ENCODE assay signal across 8 mouse cellular contexts in genomic region chr2:131253681-131254328, GRCm38 (mm10). TPM values are rescaled to one million over a fixed set of nuclear protein-coding genes. Genes with fewer than 3 reads are reported as not detected.
DNase-seq lines count a peak whose midpoint lies in the region; ATAC-seq and TF ChIP-seq lines count a peak whose summit lies in the region.

No protein-coding gene starts in this region.

- peaks cover 11 to 20% of the 10 kb centered on the region in 2 experiments for H3K4me1 ChIP-seq in MEL (ENCODE audit: control insufficient read depth in 1 of 2, insufficient read depth in 2 of 2, low read length in 2 of 2)
- H3K4me1 ChIP-seq in cortical plate, adult 2 months (ENCODE audit: control insufficient read depth, insufficient read depth, low read length): no peaks in the 10 kb centered on the region
- peaks cover 9% of the 10 kb centered on the region for H3K4me1 ChIP-seq in intestine, embryonic 16.5 days (ENCODE audit: control insufficient read depth, insufficient read depth, low read length)
- H3K4me1 ChIP-seq in liver, embryonic 16.5 days (ENCODE audit: control insufficient read depth, low read depth, low read length): peaks cover 34% of the 10 kb centered on the region
- no peaks in the 10 kb centered on the region for H3K4me1 ChIP-seq in neural tube, embryonic 11.5 days (ENCODE audit: control insufficient read depth, insufficient read depth, low read length)

- no peaks in the 10 kb centered on the region for H3K9me3 ChIP-seq in MEL (replicated peaks; ENCODE audit: insufficient read depth, low read length)
- no peaks in the 10 kb centered on the region for H3K9me3 ChIP-seq in intestine, embryonic 16.5 days (ENCODE audit: control insufficient read depth, low read length)
- no peaks in the 10 kb centered on the region for H3K9me3 ChIP-seq in liver, embryonic 16.5 days (replicated peaks; ENCODE audit: control insufficient read depth, low read length)
- H3K9me3 ChIP-seq in neural tube, embryonic 11.5 days (ENCODE audit: control insufficient read depth, low read length): no peaks in the 10 kb centered on the region

- H3K4me2 ChIP-seq in intestine, embryonic 16.5 days (ENCODE audit: low read depth, low read length): peak overlapping the region; percentile 7; the same call in 1 of the 2 replicates
- peak overlapping the region; percentile 44 for H3K4me2 ChIP-seq in liver, embryonic 16.5 days (ENCODE audit: low read depth, low read length)
- no peak overlapping the region for H3K4me2 ChIP-seq in neural tube, embryonic 11.5 days (ENCODE audit: low read depth)

- peak; percentile 58 to 63; a peak in 3 of 4 replicates for TF ChIP-seq EP300 in MEL (IDR thresholded peaks at IDR 0.05; ENCODE audit: low read depth in 1 of 2, low read length in 2 of 2)

- peak; percentile 91 for ATAC-seq in granulocyte monocyte progenitor cell, adult 5-6 weeks (replicated peaks; ENCODE audit: poor library complexity, severe bottlenecking)
- ATAC-seq in intestine, embryonic 16.5 days: peak; percentile 90
- peak; percentile 93 for ATAC-seq in liver, embryonic 16.5 days (ENCODE audit: low read depth)
- ATAC-seq in neural tube, embryonic 11.5 days (ENCODE audit: insufficient read depth, low FRiP score, low TSS enrichment): peak; percentile 81

- H3K36me3 ChIP-seq in MEL (ENCODE audit: control insufficient read depth in 1 of 2, insufficient read depth in 2 of 2, low read length in 2 of 2): peaks cover 0 to 9% of the 10 kb centered on the region in 2 experiments; a peak in 2 of 4 replicates
- no peaks in the 10 kb centered on the region; the same call in 1 of the 2 replicates for H3K36me3 ChIP-seq in intestine, embryonic 16.5 days (ENCODE audit: control insufficient read depth, insufficient read depth, low read length)
- H3K36me3 ChIP-seq in liver, embryonic 16.5 days (ENCODE audit: control insufficient read depth, insufficient read depth): no peaks in the 10 kb centered on the region; the same call in 1 of the 2 replicates
- no peaks in the 10 kb centered on the region for H3K36me3 ChIP-seq in neural tube, embryonic 11.5 days (ENCODE audit: control insufficient read depth, insufficient read depth, low read length)

- WGBS in intestine, embryonic 16.5 days: 10% methylated on average over 7 of the region's 7 CpGs
- 5% methylated on average over 7 of the region's 7 CpGs for WGBS in liver, embryonic 16.5 days (ENCODE audit: insufficient replicate concordance)
- 25% methylated on average over 7 of the region's 7 CpGs for WGBS in neural tube, embryonic 11.5 days

- H3K9ac ChIP-seq in MEL (ENCODE audit: control insufficient read depth, low read depth, low read length, poor library complexity, severe bottlenecking): peak overlapping the region; percentile 60
- H3K9ac ChIP-seq in intestine, embryonic 16.5 days (ENCODE audit: low read depth, low read length): no peak overlapping the region
- peak overlapping the region; percentile 40; the same call in 1 of the 2 replicates for H3K9ac ChIP-seq in liver, embryonic 16.5 days (ENCODE audit: low read depth, low read length)
- no peak overlapping the region for H3K9ac ChIP-seq in neural tube, embryonic 11.5 days (ENCODE audit: low read length)

- TF ChIP-seq POLR2A in MEL (IDR thresholded peaks at IDR 0.05; ENCODE audit: control insufficient read depth in 1 of 2, insufficient read depth in 1 of 2, low read depth in 1 of 2, low read length in 2 of 2, poor library complexity in 1 of 2): no peak
- TF ChIP-seq POLR2A in cortical plate, adult 2 months (IDR thresholded peaks at IDR 0.05; ENCODE audit: extremely low read depth, insufficient read depth, low read length): no peak

- H3K79me2 ChIP-seq in MEL (ENCODE audit: control insufficient read depth, insufficient read depth, low read length, poor library complexity): no peaks in the 10 kb centered on the region

- H3K27ac ChIP-seq in MEL (ENCODE audit: control insufficient read depth, low read depth, low read length): peak overlapping the region; percentile 66
- no peak overlapping the region for H3K27ac ChIP-seq in cortical plate, adult 2 months (ENCODE audit: insufficient read depth, low read length)
- peak overlapping the region; percentile 76 for H3K27ac ChIP-seq in intestine, embryonic 16.5 days (ENCODE audit: low read length)
- peak overlapping the region; percentile 69 for H3K27ac ChIP-seq in liver, embryonic 16.5 days (ENCODE audit: low read length)
- no peak overlapping the region for H3K27ac ChIP-seq in neural tube, embryonic 11.5 days (ENCODE audit: low read depth, low read length)

- peak; percentile 88 for TF ChIP-seq RAD21 in MEL (IDR thresholded peaks at IDR 0.05; ENCODE audit: low read depth, low read length)

- no peaks in the 10 kb centered on the region for H3K27me3 ChIP-seq in MEL (ENCODE audit: control insufficient read depth in 1 of 2, insufficient read depth in 2 of 2, low read length in 2 of 2)
- no peaks in the 10 kb centered on the region for H3K27me3 ChIP-seq in intestine, embryonic 16.5 days (replicated peaks; ENCODE audit: control insufficient read depth, insufficient read depth, low read length)
- no peaks in the 10 kb centered on the region for H3K27me3 ChIP-seq in liver, embryonic 16.5 days (ENCODE audit: control insufficient read depth, insufficient read depth, low read depth, low read length)
- H3K27me3 ChIP-seq in neural tube, embryonic 11.5 days (ENCODE audit: control insufficient read depth, insufficient read depth, low read length): no peaks in the 10 kb centered on the region

- TF ChIP-seq CTCF in MEL (IDR thresholded peaks at IDR 0.05 in 2 of 3, conservative IDR thresholded peaks at IDR 0.05 in 1 of 3; ENCODE audit: control insufficient read depth in 1 of 3, insufficient read depth in 1 of 3, low read depth in 2 of 3, low read length in 3 of 3, poor library complexity in 1 of 3, severe bottlenecking in 1 of 3): peak; percentile 65 to 88 (median 77)
- TF ChIP-seq CTCF in cortical plate, adult 2 months (IDR thresholded peaks at IDR 0.05; ENCODE audit: extremely low read depth, insufficient read depth, low read length): peak; percentile 66

- H3K4me3 ChIP-seq in MEL (ENCODE audit: control insufficient read depth in 1 of 2, insufficient read depth in 1 of 2, low read depth in 2 of 2, low read length in 2 of 2): peak overlapping the region; percentile 35 to 46
- H3K4me3 ChIP-seq in cortical plate, adult 2 months (ENCODE audit: insufficient read depth, low read length): no peak overlapping the region
- H3K4me3 ChIP-seq in intestine, embryonic 16.5 days (ENCODE audit: low read length): no peak overlapping the region
- H3K4me3 ChIP-seq in liver, embryonic 16.5 days (ENCODE audit: low read depth, low read length): no peak overlapping the region
- H3K4me3 ChIP-seq in neural tube, embryonic 11.5 days (ENCODE audit: low read depth, low read length): no peak overlapping the region

- DNase-seq in 416B (ENCODE audit: low read depth) (peak; percentile 89), MEL (ENCODE audit: low read depth, low spot score) (peak; percentile 86)
- peak; percentile 65 for DNase-seq in neural tube, embryonic 11.5 days (ENCODE audit: low spot score)
- peak; percentile 63 for DNase-seq in thymus, postnatal 14 days

TF ChIP-seq in MEL, 35 proteins besides CTCF, POLR2A, EP300 and RAD21 (continues in another document):
- TF ChIP-seq KAT2A (conservative IDR thresholded peaks at IDR 0.05; ENCODE audit: low read depth, low read length) (no peak), E2F4 (IDR thresholded peaks at IDR 0.05; ENCODE audit: borderline replicate concordance, low read depth, low read length) (no peak), ELF1 (IDR thresholded peaks at IDR 0.05; ENCODE audit: low read depth, low read length) (peak; percentile 28; the same call in 1 of the 2 replicates), TCF12 (IDR thresholded peaks at IDR 0.05; ENCODE audit: low read depth, low read length) (peak; percentile 74), HCFC1 (IDR thresholded peaks at IDR 0.05; ENCODE audit: low read depth, low read length) (0 out of 2 replicates have a peak, but pooled peaks have one; percentile 35)

RNA-seq across cellular contexts. Expression of gene Pank2, which starts 8.5 kb away (rescaled TPM):
- 34.9 and 36.0 TPM in 2 replicates for total RNA-seq in MEL (2012; rRNA removed)
- 100 to 1,000 TPM in 1 of 2 experiments, 10 to 100 TPM in 1; 71.8 to 275 TPM for polyA plus RNA-seq in MEL (2012; ENCODE audit: insufficient read depth in 1 of 2, insufficient read length in 2 of 2, low read depth in 1 of 2, low replicate concordance in 2 of 2, missing spikeins in 1 of 2)
- 32.4 and 35.5 TPM in 2 replicates for polyA plus RNA-seq in cortical plate, adult 2 months (2012; rRNA removed)
- total RNA-seq in granulocyte monocyte progenitor cell, adult 5-6 weeks (2014; fragmentation: Nextera tagmentation): 34.6 and 48.4 TPM in 2 replicates
- 39.3 and 41.8 TPM in 2 replicates for total RNA-seq in granulocyte monocyte progenitor cell, adult 5-6 weeks (2017)
- polyA plus RNA-seq in intestine, embryonic 16.5 days (2015; fragmentation: Nextera tagmentation; extraction: Ambion mirVana): 20.4 and 25.6 TPM in 2 replicates
- polyA plus RNA-seq in liver, embryonic 16.5 days (2015; fragmentation: Nextera tagmentation; extraction: Ambion mirVana): 15.6 and 16.9 TPM in 2 replicates
- polyA plus RNA-seq in neural tube, embryonic 11.5 days (2014; fragmentation: Nextera tagmentation; extraction: Ambion mirVana): 58.2 and 58.5 TPM in 2 replicates

RNA-seq across cellular contexts. Expression of gene Mavs, which starts 19.9 kb away (rescaled TPM):
- total RNA-seq in MEL (2012; rRNA removed): 21.2 and 21.3 TPM in 2 replicates
- 10 to 100 TPM in 1 of 2 experiments, not detected in 1; 32.1 TPM for polyA plus RNA-seq in MEL (2012; ENCODE audit: insufficient read depth in 1 of 2, insufficient read length in 2 of 2, low read depth in 1 of 2, low replicate concordance in 2 of 2, missing spikeins in 1 of 2)
- 8.8 and 10.1 TPM in 2 replicates for polyA plus RNA-seq in cortical plate, adult 2 months (2012; rRNA removed)
- total RNA-seq in granulocyte monocyte progenitor cell, adult 5-6 weeks (2014; fragmentation: Nextera tagmentation): 26.2 and 26.6 TPM in 2 replicates
- total RNA-seq in granulocyte monocyte progenitor cell, adult 5-6 weeks (2017): 11.3 and 11.8 TPM in 2 replicates
- 31.9 and 38.1 TPM in 2 replicates for polyA plus RNA-seq in intestine, embryonic 16.5 days (2015; fragmentation: Nextera tagmentation; extraction: Ambion mirVana)
- polyA plus RNA-seq in liver, embryonic 16.5 days (2015; fragmentation: Nextera tagmentation; extraction: Ambion mirVana): 29.1 and 32.0 TPM in 2 replicates
- polyA plus RNA-seq in neural tube, embryonic 11.5 days (2014; fragmentation: Nextera tagmentation; extraction: Ambion mirVana): 14.3 and 15.2 TPM in 2 replicates

RNA-seq across cellular contexts. Expression of gene Ap5s1, which starts 46.9 kb away (rescaled TPM):
- 9.6 TPM in 2 replicates for total RNA-seq in MEL (2012; rRNA removed)
- polyA plus RNA-seq in MEL (2012; ENCODE audit: insufficient read depth in 1 of 2, insufficient read length in 2 of 2, low read depth in 1 of 2, low replicate concordance in 2 of 2, missing spikeins in 1 of 2): 10 to 100 TPM in 1 of 2 experiments, not detected in 1; 12.7 TPM
- polyA plus RNA-seq in cortical plate, adult 2 months (2012; rRNA removed): 46.0 and 47.5 TPM in 2 replicates
- 5.7 and 5.9 TPM in 2 replicates for total RNA-seq in granulocyte monocyte progenitor cell, adult 5-6 weeks (2014; fragmentation: Nextera tagmentation)
- 1.0 and 1.5 TPM in 2 replicates for total RNA-seq in granulocyte monocyte progenitor cell, adult 5-6 weeks (2017)
- polyA plus RNA-seq in intestine, embryonic 16.5 days (2015; fragmentation: Nextera tagmentation; extraction: Ambion mirVana): 27.2 and 30.7 TPM in 2 replicates
- polyA plus RNA-seq in liver, embryonic 16.5 days (2015; fragmentation: Nextera tagmentation; extraction: Ambion mirVana): 16.4 and 18.4 TPM in 2 replicates
- 27.6 and 29.0 TPM in 2 replicates for polyA plus RNA-seq in neural tube, embryonic 11.5 days (2014; fragmentation: Nextera tagmentation; extraction: Ambion mirVana)

Comparison
In these comparisons a context has a peak if more than half of its experiments do, and no peak if none do; other contexts are left out.
1. H3K27ac ChIP-seq: peak in MEL (single experiment), intestine, embryonic 16.5 days (single experiment) and liver, embryonic 16.5 days (single experiment); none in cortical plate, adult 2 months (single experiment) and neural tube, embryonic 11.5 days (single experiment).
2. H3K4me3 ChIP-seq: peak in MEL (2 of 2); none in cortical plate, adult 2 months (single experiment), intestine, embryonic 16.5 days (single experiment), liver, embryonic 16.5 days (single experiment) and neural tube, embryonic 11.5 days (single experiment).
3. H3K9ac ChIP-seq: peak in MEL (single experiment) and liver, embryonic 16.5 days (single experiment); none in intestine, embryonic 16.5 days (single experiment) and neural tube, embryonic 11.5 days (single experiment).
4. Peak in every context shown above with its lines, with median percentiles within 50 percentile points of each other: DNase-seq and ATAC-seq.